ENCODE assay signal across 8 mouse cellular contexts in the genomic region with DNA sequence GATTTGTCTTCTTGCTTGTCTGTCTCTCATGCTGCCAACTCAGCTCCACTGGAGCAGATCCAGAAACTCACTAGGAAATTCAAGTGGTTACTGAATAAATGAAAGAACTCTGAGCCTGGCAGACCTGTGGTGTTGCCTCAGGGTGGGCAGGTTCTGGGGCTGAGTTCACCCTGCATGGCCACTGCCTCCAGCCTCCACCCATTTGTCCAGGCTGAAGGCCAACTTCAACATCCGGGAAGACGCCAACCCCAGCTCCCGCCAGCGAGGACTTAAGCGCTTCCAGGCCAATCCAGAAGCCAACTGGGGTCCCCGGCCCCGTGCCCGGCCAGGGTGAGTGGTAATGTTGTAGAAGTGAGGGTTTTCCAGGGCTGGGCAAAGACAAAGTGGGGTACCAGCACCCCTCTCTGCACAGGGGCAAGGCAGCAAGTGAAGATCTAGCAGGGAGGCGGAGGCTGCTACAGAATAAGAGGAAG. TPM values are rescaled to one million over a fixed set of nuclear protein-coding genes. Genes with fewer than 3 reads are reported as not detected.
A peak's percentile ranks its signal among the peaks of the same experiment; 100 is the strongest.
DNase-seq lines count a peak whose midpoint lies in the region; ATAC-seq lines count a peak whose summit lies in the region.

No protein-coding gene starts in this region.

- H3K27me3 ChIP-seq in forebrain, embryonic 15.5 days: peaks cover 15% of the 10 kb centered on the region
- H3K27me3 ChIP-seq in forebrain, embryonic 11.5 days (ENCODE audit: control insufficient read depth, insufficient read depth, low read length): peaks cover 31% of the 10 kb centered on the region
- H3K27me3 ChIP-seq in heart, embryonic 15.5 days: peaks cover 18% of the 10 kb centered on the region
- no peaks in the 10 kb centered on the region for H3K27me3 ChIP-seq in liver, embryonic 13.5 days

- H3K4me3 ChIP-seq in forebrain, embryonic 15.5 days: no peak overlapping the region
- H3K4me3 ChIP-seq in forebrain, embryonic 11.5 days (ENCODE audit: low read depth, low read length): no peak overlapping the region
- H3K4me3 ChIP-seq in heart, embryonic 15.5 days: no peak overlapping the region
- no peak overlapping the region for H3K4me3 ChIP-seq in liver, embryonic 13.5 days (replicated peaks)

- H3K27ac ChIP-seq in forebrain, embryonic 15.5 days (replicated peaks): peak overlapping the region; percentile 48
- no peak overlapping the region for H3K27ac ChIP-seq in forebrain, embryonic 11.5 days (ENCODE audit: low read depth, low read length)
- peak overlapping the region; percentile 77 for H3K27ac ChIP-seq in heart, embryonic 15.5 days
- peak overlapping the region; percentile 98 for H3K27ac ChIP-seq in liver, embryonic 13.5 days

- WGBS in forebrain, embryonic 15.5 days: 78% methylated on average over 9 of the region's 9 CpGs
- WGBS in forebrain, embryonic 11.5 days: 92% methylated on average over 9 of the region's 9 CpGs
- 75% methylated on average over 9 of the region's 9 CpGs for WGBS in heart, embryonic 15.5 days
- 88% methylated on average over 9 of the region's 9 CpGs for WGBS in liver, embryonic 13.5 days (ENCODE audit: insufficient replicate concordance)

- H3K4me1 ChIP-seq in forebrain, embryonic 15.5 days: peaks cover 12% of the 10 kb centered on the region
- H3K4me1 ChIP-seq in forebrain, embryonic 11.5 days (replicated peaks; ENCODE audit: control insufficient read depth, insufficient read depth, low read length): peaks cover 3% of the 10 kb centered on the region; the same call in 1 of the 2 replicates
- H3K4me1 ChIP-seq in heart, embryonic 15.5 days (replicated peaks): peaks cover 32% of the 10 kb centered on the region
- H3K4me1 ChIP-seq in liver, embryonic 13.5 days (replicated peaks): peaks cover 48% of the 10 kb centered on the region

- no peak overlapping the region for H3K4me2 ChIP-seq in forebrain, embryonic 15.5 days (replicated peaks)
- no peak overlapping the region for H3K4me2 ChIP-seq in forebrain, embryonic 11.5 days (ENCODE audit: low read depth, low read length, severe bottlenecking)
- peak overlapping the region; percentile 11; the same call in 1 of the 2 replicates for H3K4me2 ChIP-seq in heart, embryonic 15.5 days
- H3K4me2 ChIP-seq in liver, embryonic 13.5 days: no peak overlapping the region

- no peak overlapping the region for H3K9ac ChIP-seq in forebrain, embryonic 15.5 days (replicated peaks)
- no peak overlapping the region for H3K9ac ChIP-seq in forebrain, embryonic 11.5 days (ENCODE audit: low read length)
- no peak overlapping the region for H3K9ac ChIP-seq in heart, embryonic 15.5 days
- H3K9ac ChIP-seq in liver, embryonic 13.5 days: peak overlapping the region; percentile 98

- peaks cover 25% of the 10 kb centered on the region for H3K36me3 ChIP-seq in forebrain, embryonic 15.5 days
- peaks cover 3% of the 10 kb centered on the region; the same call in 1 of the 2 replicates for H3K36me3 ChIP-seq in forebrain, embryonic 11.5 days (ENCODE audit: control insufficient read depth, insufficient read depth, low read length)
- peaks cover 36% of the 10 kb centered on the region for H3K36me3 ChIP-seq in heart, embryonic 15.5 days
- peaks cover 72% of the 10 kb centered on the region for H3K36me3 ChIP-seq in liver, embryonic 13.5 days

- no peak for DNase-seq in forebrain, embryonic 11.5 days (ENCODE audit: low spot score)
- peak; percentile 38 to 77 for DNase-seq in urinary bladder, postnatal 36 days (ENCODE audit: low spot score in 2 of 2)
- no peak for DNase-seq in urinary bladder, postnatal 25 days (ENCODE audit: low spot score)
- DNase-seq in liver, embryonic 13.5 days: no peak
- no peak for DNase-seq in ovary, postnatal 14 days (ENCODE audit: low spot score)
- DNase-seq in layer of hippocampus, postnatal 25 days (ENCODE audit: extremely low spot score in 1 of 2, low spot score in 1 of 2): no peak

- H3K9me3 ChIP-seq in forebrain, embryonic 15.5 days: no peaks in the 10 kb centered on the region
- H3K9me3 ChIP-seq in forebrain, embryonic 11.5 days (ENCODE audit: control insufficient read depth, low read length): no peaks in the 10 kb centered on the region
- H3K9me3 ChIP-seq in heart, embryonic 15.5 days (replicated peaks): no peaks in the 10 kb centered on the region
- no peaks in the 10 kb centered on the region for H3K9me3 ChIP-seq in liver, embryonic 13.5 days (replicated peaks)

- ATAC-seq in forebrain, embryonic 15.5 days (replicated peaks): no peak
- no peak for ATAC-seq in forebrain, embryonic 11.5 days (replicated peaks; ENCODE audit: low FRiP score)
- ATAC-seq in heart, embryonic 15.5 days (replicated peaks; ENCODE audit: insufficient number of reproducible peaks, insufficient read depth, low FRiP score, low read depth): no peak
- ATAC-seq in liver, embryonic 13.5 days (ENCODE audit: low read depth): no peak

RNA-seq across cellular contexts. Expression of a gene that starts 2.3 kb away (rescaled TPM):
- 2.1 and 2.5 TPM in 2 replicates for polyA plus RNA-seq in forebrain, embryonic 15.5 days (2015; fragmentation: Nextera tagmentation; extraction: Ambion mirVana)
- 5.0 and 5.7 TPM in 2 replicates for polyA plus RNA-seq in forebrain, embryonic 11.5 days (2014; fragmentation: Nextera tagmentation; extraction: Ambion mirVana)
- polyA plus RNA-seq in heart, embryonic 15.5 days (2015; fragmentation: Nextera tagmentation; extraction: Ambion mirVana): 9.2 and 13.2 TPM in 2 replicates
- 61.2 and 61.3 TPM in 2 replicates for polyA plus RNA-seq in liver, embryonic 13.5 days (2015; fragmentation: Nextera tagmentation; extraction: Ambion mirVana)
- 1 to 10 TPM; 2.1 to 2.8 TPM for total RNA-seq in layer of hippocampus, postnatal 25 days (2021)

RNA-seq across cellular contexts. Expression of a gene that starts 11.3 kb away (rescaled TPM):
- 15.5 and 16.4 TPM in 2 replicates for polyA plus RNA-seq in forebrain, embryonic 15.5 days (2015; fragmentation: Nextera tagmentation; extraction: Ambion mirVana)
- 34.6 and 37.7 TPM in 2 replicates for polyA plus RNA-seq in forebrain, embryonic 11.5 days (2014; fragmentation: Nextera tagmentation; extraction: Ambion mirVana)
- polyA plus RNA-seq in heart, embryonic 15.5 days (2015; fragmentation: Nextera tagmentation; extraction: Ambion mirVana): 10.7 and 14.6 TPM in 2 replicates
- polyA plus RNA-seq in liver, embryonic 13.5 days (2015; fragmentation: Nextera tagmentation; extraction: Ambion mirVana): 6.9 and 7.6 TPM in 2 replicates
- 10 to 100 TPM; 88.9 to 91.0 TPM for total RNA-seq in layer of hippocampus, postnatal 25 days (2021)

RNA-seq across cellular contexts. Expression of a gene that starts 12.9 kb away (rescaled TPM):
- polyA plus RNA-seq in forebrain, embryonic 15.5 days (2015; fragmentation: Nextera tagmentation; extraction: Ambion mirVana): 62.4 and 64.0 TPM in 2 replicates
- 52.7 and 72.3 TPM in 2 replicates for polyA plus RNA-seq in forebrain, embryonic 11.5 days (2014; fragmentation: Nextera tagmentation; extraction: Ambion mirVana)
- 40.6 and 47.4 TPM in 2 replicates for polyA plus RNA-seq in heart, embryonic 15.5 days (2015; fragmentation: Nextera tagmentation; extraction: Ambion mirVana)
- 45.9 and 46.8 TPM in 2 replicates for polyA plus RNA-seq in liver, embryonic 13.5 days (2015; fragmentation: Nextera tagmentation; extraction: Ambion mirVana)
- 100 to 1,000 TPM in 1 of 2 experiments, 10 to 100 TPM in 1; 83.4 to 101 TPM for total RNA-seq in layer of hippocampus, postnatal 25 days (2021)

RNA-seq across cellular contexts. Expression of a gene that starts 23.8 kb away (rescaled TPM):
- polyA plus RNA-seq in forebrain, embryonic 15.5 days (2015; fragmentation: Nextera tagmentation; extraction: Ambion mirVana): 2.7 TPM in 2 replicates
- 3.0 and 3.1 TPM in 2 replicates for polyA plus RNA-seq in forebrain, embryonic 11.5 days (2014; fragmentation: Nextera tagmentation; extraction: Ambion mirVana)
- polyA plus RNA-seq in heart, embryonic 15.5 days (2015; fragmentation: Nextera tagmentation; extraction: Ambion mirVana): 4.5 TPM in 2 replicates
- polyA plus RNA-seq in liver, embryonic 13.5 days (2015; fragmentation: Nextera tagmentation; extraction: Ambion mirVana): 9.6 and 10.0 TPM in 2 replicates
- total RNA-seq in layer of hippocampus, postnatal 25 days (2021): not detected

RNA-seq across cellular contexts. Expression of a gene that starts 36.3 kb away (rescaled TPM):
- polyA plus RNA-seq in forebrain, embryonic 15.5 days (2015; fragmentation: Nextera tagmentation; extraction: Ambion mirVana): 26.0 and 33.4 TPM in 2 replicates
- polyA plus RNA-seq in forebrain, embryonic 11.5 days (2014; fragmentation: Nextera tagmentation; extraction: Ambion mirVana): 67.3 and 68.7 TPM in 2 replicates
- 34.9 and 50.5 TPM in 2 replicates for polyA plus RNA-seq in heart, embryonic 15.5 days (2015; fragmentation: Nextera tagmentation; extraction: Ambion mirVana)
- 20.5 and 24.1 TPM in 2 replicates for polyA plus RNA-seq in liver, embryonic 13.5 days (2015; fragmentation: Nextera tagmentation; extraction: Ambion mirVana)
- 1 to 10 TPM; 8.8 to 9.6 TPM for total RNA-seq in layer of hippocampus, postnatal 25 days (2021)

Comparison
In these comparisons a context has a peak if more than half of its experiments do, and no peak if none do; other contexts are left out.
1. DNase-seq: peak in urinary bladder, postnatal 36 days (2 of 2); none in forebrain, embryonic 11.5 days (single experiment), urinary bladder, postnatal 25 days (single experiment), liver, embryonic 13.5 days (single experiment), ovary, postnatal 14 days (single experiment) and layer of hippocampus, postnatal 25 days (0 of 2).